Mouse (Mus musculus) intestine, embryonic 14.5 days (tissue): ENCODE results near the gene Clec1b. TPM values are rescaled to one million over a fixed set of nuclear protein-coding genes. Genes with fewer than 3 reads are reported as not detected.

Experiments
- ATAC-seq: fragments of 200-750 bp; cut with Nextera tagmentation; replicated peaks from 2 replicates; pipeline ENCODE4 v1.8.0; 2017; ENCODE audit warnings: low read depth, moderate number of reproducible peaks, moderate TSS enrichment, moderate library complexity; ENCODE audit not compliant: low FRiP score, low TSS enrichment
- DNase-seq: peaks from one replicate; pipeline ENCODE4 v3.0.0-alpha.2; 2018; ENCODE audit warnings: low spot score
- H3K27ac ChIP-seq: fragments of 300-500 bp; sonication (generic); 2 replicates; pipeline ENCODE4 v1.5.1; 2014; ENCODE audit warnings: low read depth, mild to moderate bottlenecking, control low read depth
- H3K27me3 ChIP-seq: fragments of 300-500 bp; sonication (generic); replicated peaks from 2 replicates; pipeline ENCODE4 v1.6.1; 2014; ENCODE audit warnings: low read length, control low read depth; ENCODE audit not compliant: control insufficient read depth, insufficient read depth
- H3K36me3 ChIP-seq: fragments of 300-500 bp; sonication (generic); 2 replicates; pipeline ENCODE4 v1.6.1; 2014; ENCODE audit warnings: low read length, control low read depth; ENCODE audit not compliant: control insufficient read depth, insufficient read depth
- H3K4me1 ChIP-seq: fragments of 300-500 bp; sonication (generic); replicated peaks from 2 replicates; pipeline ENCODE4 v1.6.1; 2014; ENCODE audit warnings: low read length, control low read depth, mixed read lengths; ENCODE audit not compliant: control insufficient read depth, insufficient read depth
- H3K4me2 ChIP-seq: fragments of 300-500 bp; sonication (generic); 2 replicates; pipeline ENCODE4 v1.6.1; 2014; ENCODE audit warnings: low read length
- H3K4me3 ChIP-seq: fragments of 300-500 bp; sonication (generic); 2 replicates; pipeline ENCODE4 v1.5.1; 2014; ENCODE audit warnings: low read depth, low read length, control low read depth, mixed read lengths
- H3K9ac ChIP-seq: fragments of 300-500 bp; sonication (generic); 2 replicates; pipeline ENCODE4 v1.6.1; 2014; ENCODE audit warnings: mild to moderate bottlenecking, low read length
- H3K9me3 ChIP-seq: fragments of 300-500 bp; sonication (generic); 2 replicates; pipeline ENCODE4 v1.6.1; 2016; ENCODE audit warnings: low read length, control low read depth; ENCODE audit not compliant: control insufficient read depth
- WGBS: fragments of 180-500 bp; shearing (Covaris S2); extraction: QIAGEN DNeasy Blood & Tissue Kit; methylation state at CpG from one replicate; pipeline ENCODE4 v1.1.7; 2014; 5-methylcytosine and 5-hydroxymethylcytosine counted together
- polyA plus RNA-seq: library from polyadenylated mRNA; unstranded; fragments of >200 nt; fragmentation: Nextera tagmentation; extraction: Ambion mirVana; gene quantifications from 2 replicates; pipeline ENCODE4 v1.2.1, GENCODE M21; 2014

The Clec1b gene
- polyA plus RNA-seq, 1 experiment from 2014 or later: 1.7 TPM

DNA sequence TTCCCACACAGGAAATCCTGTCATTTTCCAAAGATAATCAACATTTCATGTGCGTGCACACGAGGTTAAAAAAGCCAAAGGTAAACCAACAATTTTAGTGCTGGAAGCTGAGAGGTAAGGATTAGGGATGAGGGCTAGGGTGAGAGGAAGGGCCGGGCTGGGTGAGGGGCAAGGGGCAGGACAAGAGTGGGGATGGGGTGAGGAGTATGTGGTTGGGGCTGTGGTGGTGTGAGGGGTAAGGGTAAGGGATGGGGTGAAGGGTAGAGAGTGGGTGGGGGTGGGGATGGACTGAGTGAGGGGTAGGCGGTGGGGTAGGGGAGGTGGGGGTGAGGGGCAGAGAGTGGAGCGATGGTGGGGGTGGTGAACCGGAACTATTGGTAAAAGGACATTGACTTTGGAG, 3.4 kb upstream of the Clec1b start:
- H3K27me3 ChIP-seq: no peaks in the 10 kb centered on the region
- H3K9me3 ChIP-seq: no peaks in the 10 kb centered on the region
- no peak for DNase-seq
- H3K27ac ChIP-seq: no peak overlapping the region
- no peak overlapping the region for H3K9ac ChIP-seq
- no peaks in the 10 kb centered on the region for H3K36me3 ChIP-seq
- no peak overlapping the region for H3K4me2 ChIP-seq
- no peaks in the 10 kb centered on the region for H3K4me1 ChIP-seq
- WGBS: 66% methylated on average over 6 of the region's 6 CpGs
- no peak; the same call in 1 of the 2 replicates for ATAC-seq
- H3K4me3 ChIP-seq: no peak overlapping the region

DNA sequence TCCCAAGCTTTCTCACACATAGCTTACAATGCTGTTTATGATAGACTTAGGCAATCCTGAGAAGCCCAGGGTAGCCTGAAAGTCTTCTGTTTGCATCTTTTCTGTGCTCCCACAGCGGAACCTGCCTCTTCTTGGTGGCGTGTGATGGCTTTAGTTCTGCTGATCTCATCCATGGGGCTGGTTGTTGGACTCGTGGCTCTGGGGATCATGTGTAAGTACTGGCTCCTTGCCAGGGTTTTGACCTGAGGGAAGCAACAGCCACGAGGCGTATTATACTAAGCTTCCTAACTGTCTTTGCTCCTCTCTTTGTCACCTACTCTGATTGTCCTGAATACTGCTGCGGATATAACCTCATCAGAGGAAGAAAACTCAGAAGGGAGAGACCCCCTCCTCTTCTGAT, 2.8 kb downstream of the Clec1b start:
- no peak for ATAC-seq
- no peak for DNase-seq
- H3K9me3 ChIP-seq: no peaks in the 10 kb centered on the region

GRCm38 (mm10) chr6:129402404-129402803, 5.3 kb downstream of the Clec1b start:
- Histone ChIP-seq H3K36me3 (no peaks in the 10 kb centered on the region), H3K4me1 (no peaks in the 10 kb centered on the region), H3K4me2 (no peak overlapping the region), H3K27me3 (no peaks in the 10 kb centered on the region), H3K27ac (no peak overlapping the region), H3K4me3 (no peak overlapping the region), H3K9me3 (no peaks in the 10 kb centered on the region), H3K9ac (no peak overlapping the region)
- ATAC-seq (no peak), DNase-seq (no peak)
- 88% methylated on average over 2 of the region's 2 CpGs for WGBS

More for the DNA sequence above, 2.8 kb downstream of the Clec1b start:
- Histone ChIP-seq H3K9ac (no peak overlapping the region), H3K4me1 (no peaks in the 10 kb centered on the region), H3K27ac (no peak overlapping the region), H3K4me2 (no peak overlapping the region), H3K4me3 (no peak overlapping the region), H3K27me3 (no peaks in the 10 kb centered on the region), H3K36me3 (no peaks in the 10 kb centered on the region)
- 58% methylated on average over 6 of the region's 6 CpGs for WGBS

DNA sequence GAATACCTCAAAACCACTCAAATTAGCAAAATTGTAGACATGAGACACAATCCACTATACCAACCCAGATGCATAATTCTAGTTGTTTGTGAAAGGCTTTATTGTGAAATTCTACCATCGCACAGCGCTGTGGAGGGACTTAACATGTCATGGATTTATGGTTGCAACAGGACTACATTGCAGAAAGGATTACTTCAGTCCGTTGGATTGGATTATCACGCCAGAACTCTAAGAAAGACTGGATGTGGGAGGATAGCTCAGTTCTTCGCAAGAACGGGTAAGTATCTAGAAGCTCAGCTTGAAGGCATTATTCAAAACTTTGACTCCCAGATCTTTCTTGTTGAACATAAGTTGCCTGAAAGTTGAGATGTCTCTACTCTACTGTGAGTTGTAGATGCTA, 6.3 kb downstream of the Clec1b start:
- H3K4me2 ChIP-seq: no peak overlapping the region
- H3K9ac ChIP-seq: no peak overlapping the region
- ATAC-seq (no peak), DNase-seq (no peak)
- no peaks in the 10 kb centered on the region for H3K9me3 ChIP-seq
- H3K4me1 ChIP-seq: no peaks in the 10 kb centered on the region
- 82% methylated on average over 6 of the region's 6 CpGs for WGBS
- H3K27ac ChIP-seq: no peak overlapping the region
- no peak overlapping the region for H3K4me3 ChIP-seq
- H3K36me3 ChIP-seq: no peaks in the 10 kb centered on the region
- no peaks in the 10 kb centered on the region for H3K27me3 ChIP-seq

GRCm38 (mm10) chr6:129405999-129406398, 8.9 kb downstream of the Clec1b start:
- no peaks in the 10 kb centered on the region for H3K4me1 ChIP-seq

GRCm38 (mm10) chr6:129407324-129407723, 10.2 kb downstream of the Clec1b start:
- Histone ChIP-seq H3K36me3 (no peaks in the 10 kb centered on the region), H3K27me3 (no peaks in the 10 kb centered on the region), H3K9ac (no peak overlapping the region), H3K4me1 (no peaks in the 10 kb centered on the region), H3K4me3 (no peak overlapping the region), H3K4me2 (no peak overlapping the region), H3K9me3 (no peaks in the 10 kb centered on the region), H3K27ac (no peak overlapping the region)
- 55% methylated on average over 2 of the region's 2 CpGs for WGBS
- DNase-seq (no peak), ATAC-seq (no peak)

More at GRCm38 (mm10) chr6:129405999-129406398, 8.9 kb downstream of the Clec1b start:
- ATAC-seq (no peak), DNase-seq (no peak)
- no peaks in the 10 kb centered on the region for H3K9me3 ChIP-seq
- no peak overlapping the region for H3K9ac ChIP-seq
- H3K4me3 ChIP-seq: no peak overlapping the region
- no peak overlapping the region for H3K27ac ChIP-seq
- H3K4me2 ChIP-seq: no peak overlapping the region
- no peaks in the 10 kb centered on the region for H3K27me3 ChIP-seq
- H3K36me3 ChIP-seq: no peaks in the 10 kb centered on the region

- no peak within 1 kb of the TSS for H3K9ac ChIP-seq
- H3K9me3 ChIP-seq: no peaks in the 10 kb centered on the region
- no peaks in the 10 kb centered on the region for H3K4me1 ChIP-seq
- H3K27ac ChIP-seq: no peak within 1 kb of the TSS
- H3K27me3 ChIP-seq: no peaks in the 10 kb centered on the region
- DNase-seq (no peak), ATAC-seq (no peak)
- no peak within 1 kb of the TSS for H3K4me2 ChIP-seq
- no peaks in the 10 kb centered on the region for H3K36me3 ChIP-seq
- 88% methylated on average over 2 of the region's 2 CpGs for whole genome bisulfite sequencing
- no peak within 1 kb of the TSS for H3K4me3 ChIP-seq
Measured at GRCm38 (mm10) chr6:129408562-129408961, 11.5 kb downstream of the Clec1b start, which contains the start of gene Clec9a. Gene Clec9a, plus strand, starts transcription at chr6:129408862.

GRCm38 (mm10) chr6:129414177-129414576, 17.1 kb downstream of the Clec1b start:
- no peak for ATAC-seq
- no peak overlapping the region for H3K27ac ChIP-seq
- DNase-seq: no peak
- 57% methylated on average over 1 of the region's 1 CpGs for WGBS
- no peaks in the 10 kb centered on the region for H3K27me3 ChIP-seq
- H3K4me3 ChIP-seq: no peak overlapping the region
- H3K36me3 ChIP-seq: no peaks in the 10 kb centered on the region
- H3K4me1 ChIP-seq: no peaks in the 10 kb centered on the region
- H3K9ac ChIP-seq: no peak overlapping the region
- no peak overlapping the region for H3K4me2 ChIP-seq
- H3K9me3 ChIP-seq: no peaks in the 10 kb centered on the region

GRCm38 (mm10) chr6:129422311-129422710, 25.2 kb downstream of the Clec1b start:
- DNase-seq (no peak), ATAC-seq (no peak)
- WGBS: 58% methylated on average over 3 of the region's 3 CpGs

More at GRCm38 (mm10) chr6:129422311-129422710, 25.2 kb downstream of the Clec1b start:
- no peak overlapping the region for H3K9ac ChIP-seq
- no peak overlapping the region for H3K4me3 ChIP-seq
- no peaks in the 10 kb centered on the region for H3K9me3 ChIP-seq
- H3K4me1 ChIP-seq: peaks cover 15% of the 10 kb centered on the region
- H3K36me3 ChIP-seq: no peaks in the 10 kb centered on the region
- no peak overlapping the region for H3K4me2 ChIP-seq
- H3K27me3 ChIP-seq: no peaks in the 10 kb centered on the region
- H3K27ac ChIP-seq: no peak overlapping the region
